Mouse (Mus musculus) CH12.LX (cell line): ENCODE results near the gene Pdgfc.

Experiments
- CHD1 ChIP-seq: IDR thresholded peaks from 2 replicates; pipeline ENCODE4 v1.6.1; 2012; ENCODE audit warnings: low read depth, low read length, improper control_type of control experiment, inconsistent platforms
- CTCF ChIP-seq, 2 experiments: IDR thresholded peaks in 1 of 2; conservative IDR thresholded peaks in 1 of 2; 2 replicates each; pipeline ENCODE4 v1.5.1; 2011 to 2012; ENCODE audit warnings: low read depth in 2 of 2, low read length in 2 of 2, improper control_type of control experiment in 1 of 2, inconsistent platforms in 1 of 2, mild to moderate bottlenecking in 1 of 2, moderate library complexity in 1 of 2
- MAFK ChIP-seq: IDR thresholded peaks from 2 replicates; pipeline ENCODE4 v1.6.1; 2011; ENCODE audit warnings: low read length, improper control_type of control experiment; ENCODE audit not compliant: insufficient replicate concordance
- MXI1 ChIP-seq: IDR thresholded peaks from 2 replicates; pipeline ENCODE4 v1.6.1; 2011; ENCODE audit warnings: mild to moderate bottlenecking, low read depth, low read length, improper control_type of control experiment
- POLR2A ChIP-seq: IDR thresholded peaks from 2 replicates; pipeline ENCODE4 v1.6.1; 2011; ENCODE audit warnings: low read depth, mild to moderate bottlenecking, improper control_type of control experiment, low read length
- POLR2AphosphoS2 ChIP-seq: IDR thresholded peaks from 2 replicates; pipeline ENCODE4 v1.6.1; 2011; ENCODE audit warnings: low read depth, low read length, improper control_type of control experiment
- SMC3 ChIP-seq: IDR thresholded peaks from 2 replicates; pipeline ENCODE4 v1.6.1; 2011; ENCODE audit warnings: low read depth, low read length, improper control_type of control experiment
- UBTF ChIP-seq: IDR thresholded peaks from 2 replicates; pipeline ENCODE4 v1.6.1; 2012; ENCODE audit warnings: low read depth, mild to moderate bottlenecking, inconsistent platforms, low read length, improper control_type of control experiment, moderate library complexity
- ZKSCAN1 ChIP-seq: IDR thresholded peaks from 2 replicates; pipeline ENCODE4 v1.6.1; 2012; ENCODE audit warnings: low read depth, inconsistent platforms, low read length, improper control_type of control experiment, borderline replicate concordance

- TF ChIP-seq MXI1 (no peak), POLR2AphosphoS2 (no peak), CHD1 (no peak), MAFK (no peak), SMC3 (no peak), CTCF (conservative IDR thresholded peaks at IDR 0.05 in 1 of 2, IDR thresholded peaks at IDR 0.05 in 1 of 2; ENCODE audit: low read depth in 2 of 2, low read length in 2 of 2) (no peak), ZKSCAN1 (no peak), POLR2A (no peak), UBTF (no peak)
Observed at GRCm38 (mm10) chr3:81030311-81030710, 5.9 kb upstream of the Pdgfc start.
